Mouse (Mus musculus) testis, postnatal 14 days (tissue): ENCODE measurements at regions not wholly inside any gene's neighbourhood (a gene's known extent, or its start where the extent isn't known, plus 50 kb on each side); places are given as distances from the start of the nearest gene placed in this dataset.
"Not testable (repeated sequence)": the region's sequence is repeated elsewhere in the genome, so short reads cannot be mapped to it uniquely, and the experiment has no call there.

Source experiments
- DNase-seq: peaks from one replicate; pipeline ENCODE4 v3.0.0; 2021; ENCODE audit warnings: low spot score

DNA sequence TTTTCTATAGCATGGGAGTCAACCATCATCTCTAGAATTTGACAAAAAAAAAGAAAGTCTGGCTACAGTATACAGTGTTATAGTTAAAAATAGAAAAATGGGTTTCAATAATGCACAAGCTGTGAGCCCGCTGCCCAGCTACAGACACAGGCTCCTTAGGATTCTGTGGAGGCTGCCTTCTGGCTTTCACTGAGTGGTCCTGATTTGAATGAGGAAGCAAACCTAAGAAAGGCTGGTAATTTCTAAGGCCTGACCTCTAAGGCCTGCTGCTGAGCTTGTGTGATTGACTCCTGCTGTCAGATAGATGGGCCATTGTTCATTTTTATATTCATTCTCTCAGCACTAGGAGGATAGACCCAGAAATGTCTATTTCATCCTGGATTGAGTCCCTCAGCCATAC is 67.7 kb downstream of the Alg10b start:
- no peak for DNase-seq

DNA sequence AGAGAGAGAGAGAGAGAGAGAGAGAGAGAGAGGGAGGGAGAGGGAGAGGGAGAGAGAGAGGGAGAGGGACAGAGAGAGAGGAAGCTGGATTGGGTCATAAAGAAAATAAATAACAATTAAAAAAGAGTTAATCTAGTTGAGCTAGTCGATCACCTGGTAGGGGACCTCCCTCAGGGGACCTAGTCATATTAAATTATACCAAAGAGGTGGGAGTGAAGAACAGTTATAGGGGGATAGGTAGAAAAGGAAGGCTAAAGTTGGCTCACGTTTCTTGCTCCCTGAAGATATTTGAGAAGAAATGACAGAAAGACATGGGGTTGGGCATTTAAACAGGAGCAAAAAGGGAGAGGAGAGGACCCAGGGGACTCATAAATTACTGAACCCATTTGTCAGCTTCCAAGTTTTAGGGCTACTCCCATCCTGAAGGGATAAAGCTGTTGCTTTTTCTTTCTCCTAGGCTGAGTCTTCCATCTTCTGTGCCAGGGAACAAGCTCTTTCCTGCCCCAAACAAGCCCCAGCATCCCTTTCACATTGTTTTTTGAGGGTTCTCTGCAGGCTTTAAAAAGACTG is 70.3 kb downstream of the Alg10b start:
- no peak for DNase-seq

GRCm38 (mm10) chr15:90298566-90298965 is 74.5 kb downstream of the Alg10b start:
- no peak for DNase-seq

DNA sequence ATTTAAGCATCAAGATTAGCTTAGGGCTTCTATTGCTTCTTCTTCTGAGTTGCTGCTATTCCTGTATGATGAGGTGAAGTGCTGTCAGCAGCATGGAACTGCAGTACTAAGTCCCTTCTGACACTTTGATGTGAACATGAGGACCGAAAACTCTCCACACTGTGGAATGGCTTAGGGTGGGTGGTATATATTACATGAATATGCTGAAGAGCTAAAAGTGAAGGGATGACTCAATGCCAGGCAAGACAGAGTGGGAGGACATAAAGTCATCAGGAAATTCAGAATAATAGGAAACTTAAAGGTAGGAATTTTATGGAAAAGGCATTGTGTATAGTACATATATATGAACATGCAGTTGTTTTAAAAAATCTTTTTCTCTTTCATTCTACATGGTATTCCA is 79.3 kb downstream of the Alg10b start:
- DNase-seq: no peak

- no peak for DNase-seq
Measured at GRCm38 (mm10) chr15:90305051-90305450, 80.9 kb downstream of the Alg10b start.

DNA sequence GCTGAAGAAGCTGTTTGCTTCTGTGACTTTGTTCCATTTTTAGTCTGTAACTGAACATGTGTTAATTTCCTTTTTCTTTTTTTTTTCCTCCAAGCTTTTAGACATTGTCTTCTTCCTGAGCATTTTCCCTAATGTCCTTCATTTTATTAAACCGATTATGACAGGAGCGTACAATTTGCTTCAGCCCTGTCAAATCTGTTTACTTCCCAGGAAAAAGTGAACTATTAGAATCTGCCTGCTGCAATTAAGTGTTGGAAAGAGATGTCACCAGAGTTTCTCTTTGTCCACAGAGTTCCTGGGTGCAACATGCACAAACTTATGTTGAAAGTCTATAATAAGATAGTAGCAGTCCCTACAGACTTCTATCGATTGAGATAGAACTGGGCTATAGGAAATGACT is 82.8 kb downstream of the Alg10b start:
- DNase-seq: no peak

DNA sequence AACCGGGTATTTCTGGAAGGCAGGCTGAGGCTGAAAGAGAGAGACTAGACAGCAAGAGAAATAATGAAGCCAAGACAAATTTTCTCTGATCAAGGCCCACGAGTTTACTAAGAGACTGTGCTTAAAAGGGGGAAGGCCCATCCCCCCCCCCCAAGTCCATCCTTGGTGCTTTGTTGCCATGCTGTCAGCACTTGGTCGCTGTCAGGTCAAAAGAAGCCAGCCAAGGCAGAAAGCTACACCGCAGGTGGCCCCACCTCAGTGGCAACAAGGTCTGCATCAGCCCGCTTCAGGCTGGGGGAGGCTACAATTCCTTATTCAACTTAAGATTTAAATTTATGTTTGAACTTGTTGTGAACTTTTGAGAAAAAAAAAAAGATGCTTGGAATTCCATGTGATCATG is 84.3 kb downstream of the Alg10b start:
- not testable (repeated sequence) for DNase-seq

GRCm38 (mm10) chr15:90308869-90309268 is 84.8 kb downstream of the Alg10b start:
- no peak for DNase-seq

DNA sequence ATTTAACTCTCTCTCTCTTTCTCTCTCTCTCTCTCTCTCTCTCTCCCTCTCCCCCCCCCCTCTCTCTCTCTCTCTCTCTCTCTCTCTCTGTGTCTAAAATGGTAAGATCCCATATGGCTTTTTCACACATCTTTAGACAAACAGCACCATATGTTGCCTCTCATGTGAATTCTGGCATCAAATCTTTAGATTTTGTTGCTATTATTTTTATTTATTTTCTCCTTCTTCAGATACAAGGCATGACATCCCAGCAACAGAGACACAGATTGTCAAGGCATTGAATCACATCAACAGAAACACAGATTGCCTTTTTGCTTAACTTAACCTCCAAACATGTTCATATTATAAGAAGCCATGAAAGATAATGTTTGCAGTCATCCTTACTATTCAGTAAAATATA is 85.6 kb downstream of the Alg10b start:
- no peak for DNase-seq

DNA sequence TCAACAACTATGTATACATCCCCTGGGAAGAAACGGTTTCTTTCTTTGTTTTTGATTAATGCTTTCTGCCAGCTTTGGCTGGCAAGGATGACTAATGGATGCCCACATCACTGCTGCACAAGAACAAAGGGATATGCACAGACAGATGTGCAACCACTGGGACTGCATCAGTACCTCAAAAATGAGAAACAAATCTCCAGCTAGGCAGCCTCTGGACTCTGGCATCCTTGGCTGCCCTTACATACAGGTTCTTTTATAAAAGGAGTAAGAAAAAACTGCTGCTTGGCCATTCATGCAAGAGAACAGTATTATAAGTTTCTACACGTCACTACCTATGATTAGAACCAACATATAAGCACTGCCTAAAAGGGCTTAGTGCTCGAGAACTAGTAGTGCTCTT is 97.7 kb downstream of the Alg10b start:
- DNase-seq: no peak

DNA sequence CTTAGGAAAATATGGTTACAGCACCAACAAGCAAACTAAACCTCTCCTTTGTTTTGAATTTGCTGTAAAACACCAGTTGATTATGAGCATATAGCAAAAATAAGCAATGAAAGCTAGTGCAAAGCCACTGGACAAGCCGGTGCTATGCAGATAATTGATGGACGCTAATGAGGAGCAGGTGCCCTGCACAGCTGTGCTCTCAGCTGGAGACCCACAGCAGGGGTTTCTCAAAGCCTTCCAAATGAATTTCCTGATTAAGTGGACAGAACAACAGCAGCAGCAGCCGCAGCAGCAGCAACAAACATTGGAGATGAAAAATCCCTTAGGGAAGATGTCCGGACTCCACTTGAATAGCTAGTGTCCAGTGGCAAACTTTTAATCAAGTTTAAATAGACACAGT is 109.2 kb downstream of the Alg10b start:
- DNase-seq: no peak

- no peak for DNase-seq
Measured at GRCm38 (mm10) chr15:90333766-90334165, 109.7 kb downstream of the Alg10b start.

DNA sequence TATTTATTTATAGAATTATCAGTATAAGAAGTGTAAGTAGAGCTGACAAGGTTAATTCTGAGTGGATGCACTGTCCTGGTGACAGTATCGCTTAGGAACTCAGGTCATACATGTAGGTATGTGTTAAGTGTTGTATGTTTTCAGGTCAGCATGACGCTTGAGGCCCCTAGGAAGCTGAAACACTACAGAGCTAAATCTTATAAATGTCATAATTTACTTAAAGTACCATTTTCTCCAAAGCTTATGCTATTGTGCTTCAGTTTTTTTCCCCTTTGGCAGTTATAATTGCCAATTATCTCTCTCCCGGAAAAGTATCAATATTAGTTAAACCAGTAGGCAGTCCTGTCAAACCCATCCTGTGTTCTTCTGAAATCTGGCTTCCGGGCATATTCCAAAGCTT is 110.3 kb downstream of the Alg10b start:
- DNase-seq: no peak

DNA sequence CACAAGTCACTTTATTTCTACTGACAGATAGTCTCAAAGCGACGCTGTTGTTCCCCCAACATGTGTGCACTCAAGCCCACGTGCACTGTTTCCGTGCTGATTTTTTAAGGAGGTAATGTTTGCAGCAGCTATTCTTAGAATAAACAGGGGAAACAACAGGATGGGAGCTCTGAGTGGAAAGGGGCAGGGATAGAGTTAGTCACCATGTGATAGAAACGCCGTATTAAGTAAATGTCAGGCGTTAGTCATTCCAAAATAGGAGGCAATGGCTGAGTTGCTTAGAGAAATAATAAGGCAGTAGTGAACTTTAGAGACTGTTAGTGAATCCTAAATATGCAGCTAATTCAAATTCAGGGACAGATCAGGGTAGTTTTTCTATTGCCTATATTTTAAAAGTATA is 111.4 kb downstream of the Alg10b start:
- no peak for DNase-seq

GRCm38 (mm10) chr15:90340089-90340488 is 116.0 kb downstream of the Alg10b start:
- DNase-seq: no peak

DNA sequence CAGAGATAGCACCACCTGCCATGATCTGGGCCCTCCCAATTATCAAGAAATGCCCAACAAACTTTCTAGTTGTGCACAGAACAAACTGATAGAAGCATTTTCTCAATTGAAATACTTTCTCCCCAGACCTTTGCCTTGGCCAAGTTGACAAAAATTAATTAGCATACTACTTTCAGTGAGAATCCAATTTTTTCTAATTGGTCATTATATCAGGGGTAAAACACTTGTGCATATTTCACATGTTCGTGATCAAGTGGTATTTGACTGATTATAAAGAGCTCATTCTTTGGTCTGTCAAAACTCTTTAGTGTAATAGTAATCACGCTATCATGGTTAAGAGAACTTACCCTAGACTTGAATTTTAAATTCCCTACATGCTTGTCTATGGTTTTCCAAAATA is 117.2 kb downstream of the Alg10b start:
- no peak for DNase-seq

DNA sequence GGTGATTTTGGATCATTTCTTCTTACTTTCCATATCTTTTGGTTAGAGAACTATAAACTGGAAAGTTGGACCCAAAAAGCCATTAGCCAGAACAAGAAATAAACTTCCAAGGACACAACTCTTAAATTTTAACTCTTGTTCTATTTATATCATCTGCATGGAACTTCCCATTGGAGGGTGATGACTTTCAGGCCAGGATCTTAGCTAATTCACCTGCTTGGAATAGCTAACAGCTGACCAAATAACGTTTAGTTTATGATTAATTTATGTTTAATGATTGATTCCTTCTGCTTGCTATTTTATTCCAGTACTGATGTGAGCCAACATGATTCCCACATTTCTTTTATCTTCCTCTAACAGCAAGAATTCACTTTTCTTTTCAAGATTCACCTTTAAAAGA is 119.7 kb downstream of the Alg10b start:
- DNase-seq: no peak

DNA sequence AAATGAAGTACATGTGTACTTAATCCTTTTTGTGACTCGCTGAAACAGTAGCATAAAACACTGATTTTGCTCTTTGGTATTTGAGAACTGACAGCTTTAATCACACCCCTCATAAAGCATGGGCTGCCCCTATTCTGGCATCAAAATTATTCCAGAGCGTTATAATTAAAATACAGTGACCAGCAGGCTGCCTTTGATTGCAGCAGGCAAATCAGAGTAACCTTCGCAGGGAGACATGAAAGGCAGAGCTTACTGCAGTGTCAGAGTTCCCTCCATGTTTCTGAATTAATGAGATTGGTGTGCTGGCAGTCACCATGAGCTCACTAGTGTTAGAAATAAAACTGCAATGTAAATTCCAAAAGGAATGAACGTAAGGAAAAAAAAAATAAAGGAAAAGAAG is 120.8 kb downstream of the Alg10b start:
- no peak for DNase-seq

GRCm38 (mm10) chr15:90346162-90346561 is 122.1 kb downstream of the Alg10b start:
- DNase-seq: no peak

- DNase-seq: peak; percentile 5
Measured at GRCm38 (mm10) chr15:90346757-90347156, 122.6 kb downstream of the Alg10b start.

DNA sequence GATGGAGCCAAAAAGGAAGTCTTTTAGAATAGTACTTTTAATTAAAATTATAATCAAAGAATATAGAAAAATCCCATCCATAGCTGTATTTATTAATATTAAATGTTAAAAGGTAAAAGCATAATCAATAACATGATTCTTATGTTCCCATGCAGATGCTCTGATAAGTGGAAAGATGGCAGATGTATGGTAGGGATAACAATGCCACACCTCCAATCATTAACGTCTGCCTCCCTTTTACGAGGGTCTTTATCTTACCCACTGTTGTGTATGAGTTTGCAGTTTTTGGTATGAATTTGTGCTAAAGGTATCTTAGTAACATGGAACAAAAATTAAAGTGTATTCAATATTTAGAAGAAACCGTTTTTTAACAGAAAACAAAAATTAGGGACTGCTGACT is 127.8 kb downstream of the Alg10b start:
- no peak for DNase-seq

- no peak for DNase-seq
Measured at GRCm38 (mm10) chr15:90365656-90366055, 141.5 kb downstream of the Alg10b start.

- DNase-seq: no peak
Measured at GRCm38 (mm10) chr15:90377959-90378358, 153.8 kb downstream of the Alg10b start.

GRCm38 (mm10) chr15:90396961-90397360 is 172.8 kb downstream of the Alg10b start:
- no peak for DNase-seq
